Mouse (Mus musculus) frontal cortex, adult (tissue): ENCODE results near the gene Gria1.

Experiments
- ATAC-seq: cut with Nextera tagmentation; 2 replicates; pipeline ENCODE4 v1.9.2; 2017; ENCODE audit warnings: mild to moderate bottlenecking, moderate library complexity, mixed read lengths; ENCODE audit not compliant: low TSS enrichment

Gene Gria1

DNA sequence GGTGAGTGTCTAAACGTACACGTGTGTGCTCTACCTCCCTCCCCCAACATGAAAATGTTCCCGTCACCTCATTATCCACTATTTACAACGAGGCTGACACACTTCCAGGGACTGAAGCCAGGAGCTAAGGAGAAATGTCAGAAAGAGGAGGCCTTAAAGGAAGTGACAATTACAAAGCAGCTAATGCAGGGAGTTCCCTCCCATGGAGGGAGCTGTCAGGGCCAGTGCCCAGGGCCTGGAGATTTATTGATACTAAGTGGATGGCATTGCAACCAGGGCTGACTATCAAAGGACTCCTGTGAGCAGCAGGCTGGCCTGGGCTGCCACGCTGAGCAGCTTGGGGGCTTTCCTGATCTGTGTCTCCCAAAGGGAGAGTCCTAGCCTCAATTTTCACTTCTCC, 163.0 kb downstream of the Gria1 start:
- no peak for ATAC-seq

DNA sequence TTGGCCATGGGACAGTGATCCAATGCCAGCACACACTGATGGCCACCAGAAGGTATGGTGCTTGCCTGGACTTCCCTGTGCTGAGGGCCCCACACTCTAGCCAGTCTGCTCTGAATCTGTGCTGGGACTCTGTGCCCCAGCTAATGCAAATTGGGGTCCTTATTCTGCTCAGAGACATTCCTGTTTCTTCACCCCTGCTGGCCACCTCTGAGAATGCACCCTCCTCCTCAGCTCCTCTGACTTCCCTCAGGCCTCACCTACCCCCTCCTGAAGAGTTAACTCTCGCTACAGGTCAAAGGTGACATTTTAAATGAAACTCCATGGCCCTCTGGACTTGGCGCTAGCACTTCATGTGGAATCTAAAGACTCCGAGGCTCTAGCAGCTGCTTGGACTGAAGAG, 165.4 kb downstream of the Gria1 start:
- ATAC-seq, result no peak

DNA sequence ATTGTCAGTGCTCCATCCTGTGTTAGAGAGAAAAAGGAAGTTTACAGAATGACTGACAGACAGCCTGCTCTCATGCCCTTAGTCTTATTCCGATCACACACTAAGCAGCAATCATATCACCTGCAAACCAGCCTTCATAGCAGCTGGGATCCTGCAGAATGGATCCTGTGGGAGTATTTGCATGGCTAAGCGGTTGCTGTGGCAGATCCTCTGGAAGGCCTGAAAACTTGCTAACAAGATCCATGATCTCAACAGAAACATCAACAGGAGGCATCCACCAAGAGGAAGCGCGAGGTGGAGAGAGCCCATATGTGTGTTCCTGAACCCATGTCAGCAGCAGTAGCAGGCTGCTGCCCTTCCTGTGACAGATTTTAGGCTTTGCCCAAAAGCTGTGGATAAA, 173.0 kb downstream of the Gria1 start:
- peak; percentile 52; the same call in 1 of the 2 replicates for ATAC-seq

DNA sequence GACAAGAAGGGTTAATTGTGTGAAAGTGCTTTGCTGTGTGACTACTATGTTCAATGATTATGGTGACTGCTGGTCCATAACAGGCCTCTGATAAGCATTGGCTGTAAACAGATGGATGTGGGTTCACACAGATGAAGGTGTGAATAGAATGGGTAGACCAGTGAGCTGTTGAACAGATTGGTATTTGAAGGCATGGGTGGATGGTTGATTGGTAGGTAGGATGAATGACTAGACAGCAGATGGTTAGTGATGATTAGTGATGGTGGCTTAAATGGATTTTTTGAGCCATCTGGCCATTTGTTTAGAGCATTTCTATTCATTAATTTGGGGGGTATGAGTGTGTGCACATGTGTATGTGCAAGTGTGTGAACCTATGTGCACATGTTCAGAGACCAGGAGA, 173.9 kb downstream of the Gria1 start:
- no peak for ATAC-seq

DNA sequence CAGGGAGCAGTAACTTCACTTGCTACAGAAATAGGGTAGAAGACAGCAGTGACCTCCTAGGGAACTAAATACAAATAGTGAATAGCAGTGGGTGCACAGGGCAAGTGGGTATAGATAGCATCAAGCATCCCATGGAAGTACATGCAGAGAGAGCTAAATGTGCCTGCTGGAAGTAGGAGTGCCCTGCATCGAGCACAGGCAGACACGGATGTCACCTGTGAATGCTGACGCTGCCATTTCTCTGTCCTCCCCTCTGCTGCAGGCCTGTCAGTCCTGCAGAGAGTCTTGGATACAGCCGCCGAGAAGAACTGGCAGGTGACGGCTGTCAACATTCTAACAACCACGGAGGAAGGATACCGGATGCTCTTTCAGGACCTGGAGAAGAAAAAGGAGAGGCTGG, 178.2 kb downstream of the Gria1 start:
- ATAC-seq, result no peak

DNA sequence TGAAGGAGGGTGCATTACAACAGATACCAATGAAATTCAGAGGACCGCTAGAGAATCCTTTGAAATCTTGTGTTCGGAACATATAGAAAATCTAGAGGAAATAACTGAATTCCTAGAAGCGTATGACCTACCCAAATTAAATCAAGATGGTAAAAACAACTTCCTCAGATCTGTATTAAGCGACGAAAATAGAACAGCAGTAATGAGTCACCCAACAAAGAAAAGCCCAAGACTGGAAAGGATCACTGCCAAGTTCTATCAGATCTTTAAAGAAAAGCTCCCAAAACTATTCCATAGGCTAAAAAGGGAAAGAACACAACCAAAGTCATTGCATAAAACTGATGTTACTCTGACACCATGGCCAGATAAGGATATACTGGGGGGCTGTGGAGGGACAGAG, 183.6 kb downstream of the Gria1 start:
- peak; percentile 88 for ATAC-seq

DNA sequence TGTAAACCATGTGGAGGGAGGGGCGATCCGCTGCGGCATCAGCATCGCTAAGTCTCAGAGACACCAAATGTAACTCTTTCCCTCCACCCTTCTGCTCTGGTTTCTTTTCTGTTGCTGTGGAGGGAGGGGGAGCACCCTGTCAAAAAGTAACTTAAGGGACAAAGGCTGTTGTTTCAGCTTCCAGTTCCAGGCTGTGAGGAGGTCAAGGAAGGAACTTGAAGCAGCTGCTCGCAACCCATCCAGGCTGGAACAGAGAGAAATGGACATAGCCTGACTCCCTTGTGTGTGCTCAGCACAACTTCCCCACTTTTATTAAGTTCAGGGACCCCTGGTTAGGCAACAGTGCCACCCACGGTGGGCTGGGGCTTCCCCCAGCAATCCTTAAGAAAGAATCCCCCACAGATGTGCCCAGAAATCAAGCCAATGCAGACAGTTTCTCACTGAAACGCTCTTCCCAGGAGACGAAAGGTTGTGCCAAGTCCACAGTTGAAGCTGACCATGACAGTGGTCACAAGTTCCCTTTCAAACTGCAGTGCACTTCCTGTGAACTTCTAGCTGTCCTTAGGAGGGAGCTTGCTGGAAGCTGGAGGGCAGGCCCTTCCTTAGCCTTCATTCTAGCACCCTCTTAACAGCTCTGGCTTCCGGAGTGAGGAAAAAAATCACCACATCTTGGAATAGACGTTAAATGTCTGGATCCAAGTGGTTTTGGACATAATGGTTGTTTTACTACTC, 190.2 kb downstream of the Gria1 start:
- ATAC-seq, result no peak

DNA sequence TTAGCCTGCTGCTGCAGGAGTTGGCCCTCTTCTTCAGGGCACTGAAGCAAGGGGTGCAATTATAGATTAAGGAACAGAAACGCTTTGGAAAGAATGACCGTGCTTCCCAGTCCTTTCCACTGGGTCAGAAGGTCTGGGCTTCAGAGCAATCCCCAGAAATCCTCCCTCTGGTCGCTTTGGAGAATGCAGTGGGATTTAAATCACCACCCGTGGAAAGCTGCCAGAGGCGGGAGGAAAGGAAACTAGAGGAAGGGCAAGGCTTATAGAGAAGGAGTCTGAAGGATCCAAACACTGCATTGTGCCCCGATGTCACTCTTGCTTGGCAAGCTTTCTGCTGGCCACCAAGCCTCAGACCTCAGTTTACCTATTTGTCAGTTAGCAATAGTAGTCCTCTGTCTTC, 193.2 kb downstream of the Gria1 start:
- no peak for ATAC-seq

DNA sequence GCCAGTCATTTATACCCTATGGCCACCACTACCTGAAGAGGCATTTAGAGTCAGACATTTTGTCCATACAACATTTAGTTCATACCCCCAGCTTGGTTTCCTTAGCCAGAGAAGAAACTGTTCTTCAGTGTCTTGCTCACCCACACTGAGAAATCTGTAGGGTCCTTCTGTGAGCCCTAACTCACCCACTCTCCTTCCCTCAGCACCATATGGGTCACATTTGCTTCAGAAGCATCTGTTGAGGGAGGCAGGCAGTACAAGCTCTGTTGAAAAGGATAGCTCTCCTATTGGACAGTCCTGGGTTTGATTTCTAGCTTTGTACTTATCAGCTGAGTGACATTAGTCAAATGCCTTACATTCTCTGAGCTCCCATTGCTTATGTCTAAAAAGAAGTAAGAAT, 196.1 kb downstream of the Gria1 start:
- 0 out of 2 replicates have a peak, but pooled peaks have one; percentile 45 for ATAC-seq

DNA sequence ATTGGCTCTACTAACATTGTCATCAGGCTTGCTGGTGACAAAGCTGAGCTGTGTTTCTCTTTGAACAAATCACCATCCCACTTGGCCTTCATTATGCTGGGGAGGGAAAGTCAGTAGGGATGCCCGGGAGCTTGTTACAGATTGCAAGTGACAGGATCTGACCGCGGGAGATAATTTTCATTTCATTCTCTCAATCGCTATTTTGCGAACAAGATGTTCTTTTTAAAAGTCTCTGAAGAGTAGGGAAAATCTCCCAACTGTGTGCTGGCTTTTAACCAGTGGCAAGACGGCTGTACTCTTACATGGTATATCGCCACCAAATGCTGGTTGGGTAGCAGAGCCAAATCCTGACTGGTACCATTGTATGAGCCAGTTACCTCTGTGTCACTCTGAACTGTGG, 202.9 kb downstream of the Gria1 start:
- 0 out of 2 replicates have a peak, but pooled peaks have one; percentile 23 for ATAC-seq

DNA sequence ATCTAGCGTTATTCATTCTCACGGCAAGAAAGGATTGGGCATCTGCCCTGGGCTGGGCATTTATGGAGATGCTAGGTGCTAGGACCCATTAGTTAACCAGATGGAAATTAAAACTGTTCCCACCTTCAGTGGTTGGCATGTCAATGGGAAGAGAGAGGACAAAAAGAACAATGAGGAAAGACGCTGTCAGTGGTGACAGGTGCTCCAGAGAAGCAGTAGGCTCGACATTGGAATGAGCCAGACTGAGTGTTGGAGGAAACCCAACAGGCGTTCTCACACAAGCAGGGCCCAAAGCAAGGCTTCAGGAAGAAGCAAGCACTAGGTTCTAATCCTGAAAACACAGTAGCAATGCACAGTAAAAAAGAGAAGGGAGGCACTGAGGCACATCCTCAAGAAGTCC, 203.4 kb downstream of the Gria1 start:
- ATAC-seq, result no peak

DNA sequence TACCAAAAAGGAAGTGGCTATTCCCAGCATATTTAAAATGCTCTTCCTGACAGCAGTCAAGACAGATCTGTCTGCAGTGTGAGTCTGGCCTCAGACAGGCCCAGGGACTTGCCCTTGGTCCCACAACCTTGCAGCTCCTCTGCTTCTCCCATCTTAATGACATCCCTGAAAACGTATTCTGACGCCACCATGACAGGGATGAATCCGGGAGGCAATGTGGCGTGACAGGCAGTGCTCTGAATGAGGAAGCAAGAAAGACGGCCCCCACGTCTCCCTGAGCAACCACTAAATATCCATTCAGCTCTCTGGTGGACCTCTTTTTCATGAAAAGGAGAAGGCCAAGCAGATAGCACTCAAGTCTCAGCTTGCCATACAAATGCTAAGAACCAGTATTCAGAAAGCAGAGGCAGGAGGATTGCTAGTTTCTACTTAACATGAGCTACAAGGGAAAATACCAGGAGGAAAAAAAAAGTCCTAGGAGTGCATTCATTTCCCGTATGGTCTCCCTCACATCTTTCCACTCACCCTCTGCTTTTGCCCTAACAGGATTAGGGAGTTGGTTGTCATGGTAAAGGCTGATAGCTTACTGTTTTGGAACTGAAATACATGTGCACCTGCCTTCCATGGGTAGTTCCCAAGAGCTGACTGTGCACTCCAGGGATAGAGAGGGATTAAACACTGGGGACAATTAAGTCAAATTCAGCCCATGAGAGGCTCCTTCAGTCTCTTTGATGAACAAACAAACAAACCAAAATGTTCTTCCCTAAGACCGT, 211.8 kb downstream of the Gria1 start:
- ATAC-seq, result 0 out of 2 replicates have a peak, but pooled peaks have one; percentile 34

DNA sequence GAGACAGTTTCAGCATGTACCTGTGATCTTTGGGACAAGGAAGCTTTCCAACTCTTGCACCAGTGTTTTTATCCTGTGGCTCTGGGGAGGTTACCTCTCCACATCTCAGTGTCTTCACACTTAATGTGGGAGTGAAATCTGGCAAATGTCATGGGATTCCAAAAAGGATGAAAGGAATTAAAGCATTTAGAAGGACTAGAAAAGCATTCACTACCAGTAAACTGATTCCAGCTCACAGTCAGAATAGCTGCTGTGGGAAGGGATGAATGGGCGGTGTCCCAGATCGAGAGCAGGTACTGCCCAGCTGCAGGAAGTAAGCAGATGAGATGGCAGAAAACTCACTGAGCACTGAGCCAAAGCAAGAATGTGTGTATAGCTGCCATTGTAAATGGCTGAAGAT, 224.3 kb downstream of the Gria1 start:
- peak; percentile 60 for ATAC-seq

DNA sequence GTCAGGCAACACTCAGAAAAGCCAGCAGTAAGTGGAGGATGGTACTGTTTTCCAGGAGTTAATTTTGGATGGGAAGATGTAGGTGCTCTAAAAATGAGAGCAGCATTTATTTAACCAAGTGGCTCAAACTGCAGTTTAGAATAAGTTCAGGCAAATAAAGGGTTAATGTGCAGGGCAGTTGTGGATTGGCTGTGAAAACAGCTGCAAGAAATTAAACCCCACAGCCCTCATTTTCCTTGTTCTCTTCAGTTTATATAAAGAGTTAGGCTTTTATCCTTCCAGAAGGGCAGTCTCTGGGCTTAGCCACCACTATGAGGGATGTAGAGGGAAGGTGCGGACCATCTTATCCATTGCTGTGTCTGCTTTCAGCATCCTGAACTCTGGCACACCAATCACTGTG, 225.2 kb downstream of the Gria1 start:
- ATAC-seq, result peak; percentile 26; the same call in 1 of the 2 replicates

DNA sequence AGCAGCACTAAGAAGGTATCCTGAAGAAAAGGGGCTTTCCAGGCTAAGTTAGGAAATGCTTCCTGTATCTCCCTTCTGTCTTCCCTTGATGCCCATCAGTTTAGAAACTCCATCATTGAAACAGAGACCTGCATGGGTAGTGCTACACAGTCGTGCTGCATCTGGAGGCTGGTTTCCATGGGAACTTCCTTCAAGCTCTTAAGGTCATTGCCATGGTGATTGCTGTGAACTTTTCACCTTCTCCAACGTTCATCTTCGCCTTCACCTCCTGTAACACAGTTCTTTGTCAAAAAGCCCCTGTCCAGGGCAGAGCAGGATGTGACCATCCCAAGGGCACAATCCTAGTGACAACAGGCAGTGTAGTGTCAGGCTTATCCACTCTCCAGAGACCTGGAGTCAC, 228.6 kb downstream of the Gria1 start:
- no peak for ATAC-seq

DNA sequence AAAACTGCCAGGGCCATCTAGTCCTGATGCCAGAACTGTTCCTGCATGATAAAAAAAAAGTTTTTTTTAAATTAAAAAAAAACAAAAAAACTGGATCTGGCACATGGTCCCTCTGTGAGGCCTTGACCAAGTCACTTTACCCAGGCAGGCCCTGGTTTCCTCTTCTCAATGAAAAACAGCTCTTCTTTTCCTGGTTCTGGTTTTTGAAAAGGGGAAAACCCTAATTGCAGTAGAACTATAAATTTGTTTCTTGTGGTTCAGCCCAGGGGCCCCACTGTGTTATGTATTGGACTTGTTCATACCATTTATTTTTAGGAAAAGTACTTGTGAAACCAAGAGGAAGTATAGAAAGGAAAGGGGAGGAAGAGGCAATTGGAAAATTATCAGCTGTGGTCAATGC, 232.6 kb downstream of the Gria1 start:
- no peak for ATAC-seq

DNA sequence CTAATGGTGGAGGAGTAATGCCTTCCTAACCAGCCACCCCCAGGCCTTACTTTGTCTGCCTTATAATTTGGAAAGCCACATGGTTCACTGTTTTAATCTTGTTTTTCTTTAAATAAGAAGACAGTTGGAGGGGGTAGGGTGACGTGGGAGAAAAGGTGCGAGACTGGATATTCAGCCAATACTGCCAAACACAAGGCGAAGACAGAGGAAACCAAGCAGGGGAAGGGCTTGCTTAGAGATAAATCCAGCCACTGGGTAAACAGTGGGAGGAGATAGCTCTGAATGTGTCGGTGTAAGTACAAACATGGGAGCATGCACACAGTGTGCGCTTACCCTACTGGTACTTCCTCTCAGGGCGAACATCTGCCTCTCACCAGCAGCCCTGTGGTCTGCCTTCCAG, 233.4 kb downstream of the Gria1 start:
- ATAC-seq, result peak; percentile 62; the same call in 1 of the 2 replicates

DNA sequence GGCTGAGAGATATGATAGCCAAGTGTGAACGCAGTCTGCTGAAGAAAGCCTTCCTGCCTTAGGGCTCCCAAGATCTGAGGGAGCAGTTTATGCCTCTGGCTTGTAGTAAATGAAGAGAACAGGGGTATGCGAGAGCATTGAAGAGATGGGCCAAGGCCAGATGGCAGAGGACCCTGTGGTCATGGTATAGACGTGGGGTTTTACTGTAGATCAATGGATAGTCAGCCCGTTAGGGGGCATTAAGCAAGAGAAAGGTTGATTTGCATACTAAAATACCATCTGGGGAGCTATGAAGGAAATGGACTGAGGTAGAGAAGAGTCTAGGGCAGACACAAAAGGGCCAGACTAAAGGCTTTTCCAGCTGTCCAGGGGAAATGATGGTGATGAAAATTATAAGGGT, 237.7 kb downstream of the Gria1 start:
- no peak for ATAC-seq

DNA sequence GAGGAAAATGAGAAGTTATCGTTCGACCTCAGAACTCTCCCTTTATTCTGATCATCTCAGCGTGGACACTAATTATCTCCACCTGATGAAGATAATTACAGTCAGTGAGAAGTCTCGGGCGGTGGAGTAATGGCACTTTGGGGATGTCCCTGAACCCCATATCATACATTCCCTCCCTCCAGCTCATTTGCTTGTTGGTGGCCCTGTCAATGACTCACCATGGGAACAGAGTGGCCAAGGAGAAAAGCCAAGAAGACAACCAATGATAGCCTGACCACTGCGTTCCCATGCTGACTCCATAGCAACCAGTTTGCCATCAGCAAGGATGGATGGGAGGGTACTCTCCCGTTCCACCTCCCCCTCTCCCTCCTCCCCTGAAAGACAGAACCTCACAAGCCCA, 238.9 kb downstream of the Gria1 start:
- ATAC-seq, result no peak

DNA sequence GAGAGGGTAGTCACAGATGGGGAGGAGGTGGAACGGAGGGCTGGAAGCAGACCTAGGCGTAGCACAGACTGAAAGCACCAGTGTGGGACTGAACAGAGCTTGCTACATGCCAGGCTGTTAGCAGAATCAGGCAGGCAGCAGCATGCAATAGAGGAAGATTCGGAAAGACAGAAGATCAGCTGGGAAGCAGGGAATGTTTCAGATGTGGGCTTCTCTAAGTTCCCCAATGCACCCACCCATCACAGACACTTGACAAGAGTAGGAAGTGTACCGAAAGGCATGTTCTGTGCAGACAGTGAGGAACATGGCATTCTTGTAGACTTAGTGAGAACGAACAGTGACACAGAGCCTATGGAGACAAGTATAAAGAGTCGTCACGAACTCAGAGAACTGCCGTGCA, 260.5 kb downstream of the Gria1 start:
- ATAC-seq, result peak; percentile 88

DNA sequence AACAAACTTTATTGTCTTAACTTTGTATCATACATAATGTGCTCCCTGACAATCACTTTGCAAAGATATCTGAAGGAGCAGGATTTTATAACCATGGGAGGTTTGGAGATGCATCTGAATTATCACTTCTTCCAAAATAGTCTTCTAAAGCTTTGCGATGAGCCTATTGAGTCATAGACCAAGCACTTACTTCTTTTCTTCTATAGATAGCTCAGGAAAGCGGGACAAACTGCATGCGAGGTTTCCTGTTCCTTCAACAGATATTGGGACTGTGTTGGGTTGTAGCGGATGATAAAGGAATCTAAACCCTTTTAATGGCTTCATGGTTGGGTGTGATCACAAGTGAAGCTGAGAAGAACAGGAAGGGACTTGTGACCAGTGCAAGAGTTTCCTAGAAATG, 263.5 kb downstream of the Gria1 start:
- ATAC-seq, result peak; percentile 28; the same call in 1 of the 2 replicates

DNA sequence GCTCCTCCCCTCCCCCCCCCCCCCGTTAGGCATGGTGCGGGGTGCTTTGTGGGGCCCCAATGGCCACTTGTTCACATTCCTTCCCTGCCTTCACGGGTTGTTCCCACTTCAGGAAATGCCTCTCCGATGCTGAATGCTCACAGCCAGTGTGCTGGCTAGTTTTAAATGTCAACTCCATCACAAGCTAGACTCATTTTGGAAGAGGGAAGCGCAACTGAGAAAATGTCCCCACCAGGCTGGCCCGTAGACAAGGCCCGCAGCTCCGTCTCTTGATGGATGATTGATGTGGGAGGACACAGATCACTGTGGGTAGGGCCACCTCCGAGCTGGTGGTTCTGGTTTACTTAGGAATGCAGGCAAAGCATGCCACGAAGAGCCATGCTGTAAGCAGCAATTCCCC, 266.9 kb downstream of the Gria1 start:
- peak; percentile 33; the same call in 1 of the 2 replicates for ATAC-seq

DNA sequence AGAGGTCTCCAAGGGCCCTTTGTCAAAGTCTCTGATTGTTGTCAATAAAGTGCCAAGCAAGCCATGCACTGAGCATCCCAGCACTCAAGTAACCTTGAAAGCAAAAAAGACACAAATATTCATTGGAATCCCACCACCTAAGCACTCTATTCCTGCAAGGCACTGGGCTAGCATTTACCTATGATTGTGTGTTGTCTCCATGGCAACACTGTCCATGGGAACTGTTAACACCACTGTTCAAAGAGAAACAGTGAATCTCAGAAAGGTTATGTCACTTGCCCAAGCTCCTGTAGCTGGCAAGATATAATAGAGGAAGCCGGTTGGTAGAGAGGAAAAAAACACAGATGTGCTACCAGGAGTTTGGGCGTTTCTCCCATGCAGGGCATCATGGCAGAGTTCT, 274.9 kb downstream of the Gria1 start:
- no peak for ATAC-seq
